In the genomic region with DNA sequence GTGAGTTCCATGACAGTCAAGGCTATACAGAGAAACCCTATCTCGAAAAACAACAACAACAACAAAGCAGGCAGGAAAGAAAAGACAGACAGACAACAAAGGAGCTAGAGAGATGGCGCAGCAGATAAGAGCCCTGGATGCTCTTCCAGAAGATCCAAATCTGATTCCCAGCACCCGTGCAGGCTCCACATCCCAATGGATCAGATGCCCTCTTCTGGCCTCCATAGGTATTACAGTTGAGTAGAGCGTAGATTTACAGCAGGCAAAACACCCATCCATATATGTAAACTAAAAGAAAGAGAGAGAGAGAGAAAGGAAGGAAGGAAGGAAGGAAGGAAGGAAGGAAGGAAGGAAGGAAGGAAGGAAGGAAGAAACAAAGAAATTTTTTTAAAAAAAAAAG, we compare ENCODE assay signal across 10 mouse cellular contexts. TPM values are rescaled to one million over a fixed set of nuclear protein-coding genes. Genes with fewer than 3 reads are reported as not detected.
DNase-seq lines count a peak whose midpoint lies in the region; ATAC-seq and TF ChIP-seq lines count a peak whose summit lies in the region.
"Had no signal": no experiment of that assay in that cellular context is flagged by ENCODE, and none has a peak within 500 bp of the region (broad histone marks: within the 10 kb centered on the region; RNA-seq: fewer than 3 reads in every experiment).

No protein-coding gene starts in this region.

- no peak overlapping the region for H3K4me3 ChIP-seq in cerebellum, adult 2 months (replicated peaks; ENCODE audit: insufficient read depth, low read depth, low read length)
- no peak overlapping the region for H3K4me3 ChIP-seq in limb, embryonic 11.5 days (ENCODE audit: low read depth, low read length)
- no peak overlapping the region for H3K4me3 ChIP-seq in limb, embryonic 10.5 days
- H3K4me3 ChIP-seq in bone marrow macrophage, adult 2 months (ENCODE audit: insufficient read depth, low read length), result no peak overlapping the region
- no peak overlapping the region for H3K4me3 ChIP-seq in forebrain, embryonic 11.5 days (ENCODE audit: low read depth, low read length)
- H3K4me3 ChIP-seq in neural tube, embryonic 15.5 days (replicated peaks), result no peak overlapping the region

- ATAC-seq in cerebellum, adult (ENCODE audit: insufficient number of reproducible peaks, low FRiP score, low TSS enrichment), result no peak
- no peak for ATAC-seq in limb, embryonic 11.5 days (ENCODE audit: insufficient number of reproducible peaks, low FRiP score, low TSS enrichment, low read depth)
- no peak for ATAC-seq in forebrain, embryonic 11.5 days (replicated peaks; ENCODE audit: low FRiP score)
- no peak for ATAC-seq in neural tube, embryonic 15.5 days (ENCODE audit: low FRiP score)

- 64% methylated on average over 4 of the region's 4 CpGs for WGBS in cerebellum, adult 2 months
- WGBS in limb, embryonic 11.5 days, result 51% methylated on average over 4 of the region's 4 CpGs
- 47% methylated on average over 4 of the region's 4 CpGs for WGBS in limb, embryonic 10.5 days
- WGBS in forebrain, embryonic 11.5 days, result 47% methylated on average over 4 of the region's 4 CpGs
- WGBS in neural tube, embryonic 15.5 days, result 47% methylated on average over 4 of the region's 4 CpGs

- H3K27me3 ChIP-seq in cerebellum, adult 2 months (ENCODE audit: control insufficient read depth, insufficient read depth, low read length), result no peaks in the 10 kb centered on the region
- no peaks in the 10 kb centered on the region for H3K27me3 ChIP-seq in limb, embryonic 11.5 days (ENCODE audit: control insufficient read depth, insufficient read depth, low read length)
- no peaks in the 10 kb centered on the region for H3K27me3 ChIP-seq in limb, embryonic 10.5 days (ENCODE audit: low read depth, poor library complexity, severe bottlenecking)
- no peaks in the 10 kb centered on the region for H3K27me3 ChIP-seq in forebrain, embryonic 11.5 days (ENCODE audit: control insufficient read depth, insufficient read depth, low read length)
- H3K27me3 ChIP-seq in neural tube, embryonic 15.5 days (replicated peaks), result no peaks in the 10 kb centered on the region

- TF ChIP-seq CTCF in cerebellum, adult 2 months (IDR thresholded peaks at IDR 0.05; ENCODE audit: borderline replicate concordance, insufficient read depth, low read depth, low read length), result peak; percentile 50; the same call in 1 of the 2 replicates
- TF ChIP-seq CTCF in bone marrow macrophage, adult 2 months (IDR thresholded peaks at IDR 0.05; ENCODE audit: low read depth, low read length), result peak; percentile 68

- H3K4me2 ChIP-seq in limb, embryonic 11.5 days (ENCODE audit: low read depth, severe bottlenecking), result no peak overlapping the region
- H3K4me2 ChIP-seq in forebrain, embryonic 11.5 days (ENCODE audit: low read depth, low read length, severe bottlenecking), result no peak overlapping the region
- H3K4me2 ChIP-seq in neural tube, embryonic 15.5 days, result no peak overlapping the region

- no peaks in the 10 kb centered on the region for H3K9me3 ChIP-seq in limb, embryonic 11.5 days (ENCODE audit: control insufficient read depth, low read length)
- no peaks in the 10 kb centered on the region for H3K9me3 ChIP-seq in limb, embryonic 10.5 days (replicated peaks)
- no peaks in the 10 kb centered on the region for H3K9me3 ChIP-seq in forebrain, embryonic 11.5 days (ENCODE audit: control insufficient read depth, low read length)
- no peaks in the 10 kb centered on the region for H3K9me3 ChIP-seq in neural tube, embryonic 15.5 days (replicated peaks)

- H3K36me3 ChIP-seq in limb, embryonic 11.5 days (ENCODE audit: control insufficient read depth, insufficient read depth, low read length), result no peaks in the 10 kb centered on the region
- H3K36me3 ChIP-seq in limb, embryonic 10.5 days, result peaks cover 14% of the 10 kb centered on the region
- H3K36me3 ChIP-seq in forebrain, embryonic 11.5 days (ENCODE audit: control insufficient read depth, insufficient read depth, low read length), result no peaks in the 10 kb centered on the region
- H3K36me3 ChIP-seq in neural tube, embryonic 15.5 days, result no peaks in the 10 kb centered on the region

- DNase-seq in cerebellum, adult 2 months, result no peak
- peak; percentile 49 for DNase-seq in limb, embryonic 11.5 days (ENCODE audit: low spot score)
- DNase-seq in limb, embryonic 10.5 days (ENCODE audit: low spot score), result no peak
- peak; percentile 74 for DNase-seq in lung, postnatal 36 days
- DNase-seq in forebrain, embryonic 11.5 days (ENCODE audit: low spot score), result no peak
- DNase-seq: right cerebral cortex, postnatal 4 days had no signal

- H3K27ac ChIP-seq in cerebellum, adult 2 months (ENCODE audit: insufficient read depth, low read length), result no peak overlapping the region
- H3K27ac ChIP-seq in limb, embryonic 11.5 days (replicated peaks; ENCODE audit: low read depth, low read length), result no peak overlapping the region
- H3K27ac ChIP-seq in limb, embryonic 10.5 days, result no peak overlapping the region
- H3K27ac ChIP-seq in bone marrow macrophage, adult 2 months (ENCODE audit: insufficient read depth, low read depth, low read length), result no peak overlapping the region
- H3K27ac ChIP-seq in forebrain, embryonic 11.5 days (ENCODE audit: low read depth, low read length), result no peak overlapping the region
- no peak overlapping the region for H3K27ac ChIP-seq in neural tube, embryonic 15.5 days (replicated peaks)
- H3K27ac ChIP-seq: macrophage had no signal

- no peak for TF ChIP-seq POLR2A in cerebellum, adult 2 months (IDR thresholded peaks at IDR 0.05; ENCODE audit: borderline replicate concordance, insufficient read depth, low read length)
- TF ChIP-seq POLR2A in bone marrow macrophage, adult 2 months (IDR thresholded peaks at IDR 0.05; ENCODE audit: borderline replicate concordance, low read depth, low read length), result no peak

- no peaks in the 10 kb centered on the region for H3K4me1 ChIP-seq in cerebellum, adult 2 months (ENCODE audit: control insufficient read depth, insufficient read depth, low read length)
- H3K4me1 ChIP-seq in limb, embryonic 11.5 days (ENCODE audit: control insufficient read depth, insufficient read depth, low read length), result no peaks in the 10 kb centered on the region
- no peaks in the 10 kb centered on the region for H3K4me1 ChIP-seq in limb, embryonic 10.5 days
- peaks cover 3% of the 10 kb centered on the region for H3K4me1 ChIP-seq in bone marrow macrophage, adult 2 months (ENCODE audit: control insufficient read depth, insufficient read depth, low read length)
- H3K4me1 ChIP-seq in forebrain, embryonic 11.5 days (replicated peaks; ENCODE audit: control insufficient read depth, insufficient read depth, low read length), result no peaks in the 10 kb centered on the region
- H3K4me1 ChIP-seq in neural tube, embryonic 15.5 days, result no peaks in the 10 kb centered on the region; the same call in 1 of the 2 replicates

- H3K9ac ChIP-seq in limb, embryonic 11.5 days (ENCODE audit: low read length), result no peak overlapping the region
- H3K9ac ChIP-seq in forebrain, embryonic 11.5 days (ENCODE audit: low read length), result no peak overlapping the region
- H3K9ac ChIP-seq in neural tube, embryonic 15.5 days (replicated peaks), result no peak overlapping the region

RNA-seq across cellular contexts. Expression of a gene that starts 51.2 kb away (rescaled TPM):
- not detected in 2 replicates for polyA plus RNA-seq in cerebellum, adult 2 months (2012; rRNA removed)
- polyA plus RNA-seq in limb, embryonic 11.5 days (2014; fragmentation: Nextera tagmentation; extraction: Ambion mirVana), result not detected in 2 replicates
- polyA plus RNA-seq in limb, embryonic 10.5 days (2016; fragmentation: Nextera tagmentation; extraction: Ambion mirVana), result not detected in 2 replicates
- polyA plus RNA-seq in bone marrow macrophage, adult 2 months (2012; ENCODE audit: insufficient read depth, insufficient read length, missing spikeins), result not detected in 2 replicates
- polyA plus RNA-seq in forebrain, embryonic 11.5 days (2014; fragmentation: Nextera tagmentation; extraction: Ambion mirVana), result 0.15 TPM in 1 of 2 replicates, not detected in the other
- polyA plus RNA-seq in neural tube, embryonic 15.5 days (2015; fragmentation: Nextera tagmentation; extraction: Ambion mirVana), result not detected in 2 replicates
- polyA plus RNA-seq: macrophage had no signal

Comparison
In these comparisons a context has a peak if more than half of its experiments do, and no peak if none do; other contexts are left out.
1. DNase-seq: peak in limb, embryonic 11.5 days (single experiment) and lung, postnatal 36 days (single experiment); none in cerebellum, adult 2 months (0 of 2), limb, embryonic 10.5 days (single experiment) and forebrain, embryonic 11.5 days (single experiment).